Mouse (Mus musculus): ENCODE measurements around the gene Lgi4. TPM values are rescaled to one million over a fixed set of nuclear protein-coding genes. Genes with fewer than 3 reads are reported as not detected.
A peak's percentile ranks its signal among the peaks of the same experiment; 100 is the strongest.

Gene Lgi4
- polyA plus RNA-seq, 1 experiment from 2014 or later, result 0.46 TPM

GRCm38 (mm10) chr7:31074061-31074712 lies 15.0 kb downstream of the Lgi4 start:
- DNase-seq (ENCODE audit: low spot score), result peak; percentile 55
- 36% methylated on average over 7 of the region's 7 CpGs for WGBS
- ATAC-seq (ENCODE audit: low FRiP score, low TSS enrichment), result no peak; the same call in 1 of the 2 replicates

GRCm38 (mm10) chr7:31074713-31075069 lies 15.5 kb downstream of the Lgi4 start:
- WGBS, result 36% methylated on average over 5 of the region's 5 CpGs
- H3K27ac ChIP-seq (replicated peaks), result peak overlapping the region; percentile 87; the same call in 1 of the 2 replicates

More at GRCm38 (mm10) chr7:31074061-31074712, 15.0 kb downstream of the Lgi4 start:
- Histone ChIP-seq H3K36me3 (ENCODE audit: control insufficient read depth, insufficient read depth, low read length) (no peaks in the 10 kb centered on the region; the same call in 1 of the 2 replicates), H3K4me3 (ENCODE audit: low read depth, low read length) (peak overlapping the region; percentile 43), H3K4me1 (replicated peaks; ENCODE audit: control insufficient read depth, insufficient read depth) (no peaks in the 10 kb centered on the region), H3K9me3 (ENCODE audit: control insufficient read depth, low read length) (no peaks in the 10 kb centered on the region), H3K27ac (replicated peaks) (peak overlapping the region; percentile 87), H3K27me3 (ENCODE audit: control insufficient read depth, insufficient read depth, low read length) (no peaks in the 10 kb centered on the region), H3K9ac (ENCODE audit: low read length) (peak overlapping the region; percentile 41), H3K4me2 (replicated peaks; ENCODE audit: low read depth) (peak overlapping the region; percentile 59)
- TF ChIP-seq EP300 (optimal IDR thresholded peaks at IDR 0.05), result no peak
- TF ChIP-seq CTCF (IDR thresholded peaks at IDR 0.05; ENCODE audit: low read depth), result no peak

GRCm38 (mm10) chr7:31076492-31076891 lies 17.4 kb downstream of the Lgi4 start, which contains the start of gene Fxyd3:
Gene Fxyd3 (minus strand): TSS chr7:31076704.
- H3K27me3 ChIP-seq (ENCODE audit: control insufficient read depth, insufficient read depth, low read length), result no peaks in the 10 kb centered on the region
- H3K9ac ChIP-seq (ENCODE audit: low read length), result peak within 1 kb of the TSS; percentile 64
- no peaks in the 10 kb centered on the region for H3K36me3 ChIP-seq (ENCODE audit: control insufficient read depth, insufficient read depth, low read length)
- H3K4me2 ChIP-seq (replicated peaks; ENCODE audit: low read depth), result peak within 1 kb of the TSS; percentile 59
- TF ChIP-seq EP300 (optimal IDR thresholded peaks at IDR 0.05) (no peak), CTCF (IDR thresholded peaks at IDR 0.05; ENCODE audit: low read depth) (no peak)
- H3K4me3 ChIP-seq (ENCODE audit: low read depth, low read length), result peak within 1 kb of the TSS; percentile 43
- WGBS, result 35% methylated on average over 5 of the region's 5 CpGs
- ATAC-seq (ENCODE audit: low FRiP score, low TSS enrichment) (peak; percentile 84), DNase-seq (ENCODE audit: low spot score) (peak; percentile 86)
- H3K9me3 ChIP-seq (ENCODE audit: control insufficient read depth, low read length), result no peaks in the 10 kb centered on the region
- H3K27ac ChIP-seq (replicated peaks), result peak within 1 kb of the TSS; percentile 87
- no peaks in the 10 kb centered on the region for H3K4me1 ChIP-seq (replicated peaks; ENCODE audit: control insufficient read depth, insufficient read depth)

More at GRCm38 (mm10) chr7:31074713-31075069, 15.5 kb downstream of the Lgi4 start:
- H3K4me1 ChIP-seq (replicated peaks; ENCODE audit: control insufficient read depth, insufficient read depth), result no peaks in the 10 kb centered on the region
- no peak for ATAC-seq (ENCODE audit: low FRiP score, low TSS enrichment)
- H3K27me3 ChIP-seq (ENCODE audit: control insufficient read depth, insufficient read depth, low read length), result no peaks in the 10 kb centered on the region
- peak overlapping the region; percentile 41; the same call in 1 of the 2 replicates for H3K9ac ChIP-seq (ENCODE audit: low read length)
- no peaks in the 10 kb centered on the region for H3K9me3 ChIP-seq (ENCODE audit: control insufficient read depth, low read length)
- H3K4me3 ChIP-seq (ENCODE audit: low read depth, low read length), result peak overlapping the region; percentile 43
- no peaks in the 10 kb centered on the region; the same call in 1 of the 2 replicates for H3K36me3 ChIP-seq (ENCODE audit: control insufficient read depth, insufficient read depth, low read length)
- TF ChIP-seq EP300 (optimal IDR thresholded peaks at IDR 0.05) (no peak), CTCF (IDR thresholded peaks at IDR 0.05; ENCODE audit: low read depth) (no peak)
- peak overlapping the region; percentile 59 for H3K4me2 ChIP-seq (replicated peaks; ENCODE audit: low read depth)
- no peak for DNase-seq (ENCODE audit: low spot score)

GRCm38 (mm10) chr7:31077470-31077869 lies 18.3 kb downstream of the Lgi4 start:
- no peak overlapping the region; the same call in 1 of the 2 replicates for H3K27ac ChIP-seq (replicated peaks)
- 50% methylated on average over 6 of the region's 6 CpGs for WGBS

GRCm38 (mm10) chr7:31077885-31078445 lies 18.8 kb downstream of the Lgi4 start:
- 37% methylated on average over 5 of the region's 5 CpGs for WGBS
- H3K27me3 ChIP-seq (ENCODE audit: control insufficient read depth, insufficient read depth, low read length), result no peaks in the 10 kb centered on the region
- no peak overlapping the region for H3K4me2 ChIP-seq (replicated peaks; ENCODE audit: low read depth)
- TF ChIP-seq EP300 (optimal IDR thresholded peaks at IDR 0.05) (no peak), CTCF (IDR thresholded peaks at IDR 0.05; ENCODE audit: low read depth) (peak; percentile 94)
- H3K27ac ChIP-seq (replicated peaks), result no peak overlapping the region; the same call in 1 of the 2 replicates
- ATAC-seq (ENCODE audit: low FRiP score, low TSS enrichment), result no peak; the same call in 1 of the 2 replicates
- H3K4me3 ChIP-seq (ENCODE audit: low read depth, low read length), result no peak overlapping the region
- no peak overlapping the region for H3K9ac ChIP-seq (ENCODE audit: low read length)
- no peaks in the 10 kb centered on the region for H3K9me3 ChIP-seq (ENCODE audit: control insufficient read depth, low read length)
- no peaks in the 10 kb centered on the region for H3K36me3 ChIP-seq (ENCODE audit: control insufficient read depth, insufficient read depth, low read length)
- no peaks in the 10 kb centered on the region for H3K4me1 ChIP-seq (replicated peaks; ENCODE audit: control insufficient read depth, insufficient read depth)
- DNase-seq (ENCODE audit: low spot score), result peak; percentile 57

More at GRCm38 (mm10) chr7:31077470-31077869, 18.3 kb downstream of the Lgi4 start:
- H3K9ac ChIP-seq (ENCODE audit: low read length), result no peak overlapping the region
- H3K4me3 ChIP-seq (ENCODE audit: low read depth, low read length), result no peak overlapping the region
- H3K36me3 ChIP-seq (ENCODE audit: control insufficient read depth, insufficient read depth, low read length), result no peaks in the 10 kb centered on the region
- H3K27me3 ChIP-seq (ENCODE audit: control insufficient read depth, insufficient read depth, low read length), result no peaks in the 10 kb centered on the region
- no peak for TF ChIP-seq CTCF (IDR thresholded peaks at IDR 0.05; ENCODE audit: low read depth)
- no peak for TF ChIP-seq EP300 (optimal IDR thresholded peaks at IDR 0.05)
- no peaks in the 10 kb centered on the region for H3K4me1 ChIP-seq (replicated peaks; ENCODE audit: control insufficient read depth, insufficient read depth)
- no peak overlapping the region for H3K4me2 ChIP-seq (replicated peaks; ENCODE audit: low read depth)
- H3K9me3 ChIP-seq (ENCODE audit: control insufficient read depth, low read length), result no peaks in the 10 kb centered on the region
- no peak for ATAC-seq (ENCODE audit: low FRiP score, low TSS enrichment)
- DNase-seq (ENCODE audit: low spot score), result no peak

- TF ChIP-seq EP300 (optimal IDR thresholded peaks at IDR 0.05) (no peak), CTCF (IDR thresholded peaks at IDR 0.05; ENCODE audit: low read depth) (no peak)
- Histone ChIP-seq H3K9me3 (ENCODE audit: control insufficient read depth, low read length) (no peaks in the 10 kb centered on the region), H3K36me3 (ENCODE audit: control insufficient read depth, insufficient read depth, low read length) (no peaks in the 10 kb centered on the region), H3K4me3 (ENCODE audit: low read depth, low read length) (no peak overlapping the region), H3K4me2 (replicated peaks; ENCODE audit: low read depth) (no peak overlapping the region), H3K27ac (replicated peaks) (no peak overlapping the region), H3K9ac (ENCODE audit: low read length) (no peak overlapping the region), H3K27me3 (ENCODE audit: control insufficient read depth, insufficient read depth, low read length) (no peaks in the 10 kb centered on the region), H3K4me1 (replicated peaks; ENCODE audit: control insufficient read depth, insufficient read depth) (peaks cover under 1% of the 10 kb centered on the region; the same call in 1 of the 2 replicates)
- DNase-seq (ENCODE audit: low spot score) (no peak), ATAC-seq (ENCODE audit: low FRiP score, low TSS enrichment) (no peak)
- WGBS, result 83% methylated on average over 8 of the region's 8 CpGs
These were observed 20.5 kb downstream of the Lgi4 start for GRCm38 (mm10) chr7:31079670-31080069.

All from stomach, postnatal 0 days (tissue).